Comparison of ENCODE assay signal across 11 mouse cellular contexts in the genomic region with DNA sequence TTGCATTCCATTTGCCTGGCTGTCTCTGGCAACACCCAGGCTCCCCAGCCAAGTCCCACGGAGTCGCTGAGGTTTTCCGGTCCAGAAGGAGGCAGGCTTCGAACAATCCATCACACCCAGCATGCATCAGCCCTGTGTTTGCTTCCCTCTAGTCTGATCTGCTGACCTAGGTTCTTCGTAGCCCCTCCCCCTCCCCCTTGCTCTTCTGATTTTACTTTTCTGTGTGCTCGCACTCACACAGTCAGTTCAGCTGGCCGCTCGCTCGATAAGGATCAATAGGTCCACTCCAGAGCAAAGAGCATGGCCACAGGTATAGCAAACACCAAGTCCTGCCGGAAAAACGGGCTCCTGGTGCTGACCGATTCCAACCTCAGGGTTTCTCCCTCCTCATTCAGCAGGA. TPM values are rescaled to one million over a fixed set of nuclear protein-coding genes. Genes with fewer than 3 reads are reported as not detected.
A peak's percentile ranks its signal among the peaks of the same experiment; 100 is the strongest.
DNase-seq lines count a peak whose midpoint lies in the region; ATAC-seq and TF ChIP-seq lines count a peak whose summit lies in the region.
"Had no signal": no experiment of that assay in that cellular context is flagged by ENCODE, and none has a peak within 500 bp of the region (broad histone marks: within the 10 kb centered on the region; RNA-seq: fewer than 3 reads in every experiment).

No protein-coding gene starts in this region.

- no peak overlapping the region for H3K4me3 ChIP-seq in heart, embryonic 15.5 days
- H3K4me3 ChIP-seq in heart, adult 2 months, result no peak overlapping the region
- no peak overlapping the region for H3K4me3 ChIP-seq in lung, embryonic 16.5 days (ENCODE audit: low read length)
- no peak overlapping the region for H3K4me3 ChIP-seq in embryonic facial prominence, embryonic 14.5 days (ENCODE audit: low read depth, low read length)
- no peak overlapping the region for H3K4me3 ChIP-seq in liver, postnatal 0 days (ENCODE audit: low read depth, low read length)
- H3K4me3 ChIP-seq: forebrain, embryonic 13.5 days had no signal

- no peak for TF ChIP-seq EP300 in heart, adult 2 months (IDR thresholded peaks at IDR 0.05; ENCODE audit: insufficient read depth, low read depth, low read length)
- peak; percentile 22; the same call in 1 of the 2 replicates for TF ChIP-seq EP300 in liver, postnatal 0 days (IDR thresholded peaks at IDR 0.05; ENCODE audit: low read depth)

- no peak overlapping the region for H3K9ac ChIP-seq in heart, embryonic 15.5 days
- no peak overlapping the region for H3K9ac ChIP-seq in heart, adult 2 months (ENCODE audit: low read depth, low read length)
- H3K9ac ChIP-seq in lung, embryonic 16.5 days (ENCODE audit: low read length), result no peak overlapping the region
- no peak overlapping the region for H3K9ac ChIP-seq in embryonic facial prominence, embryonic 14.5 days (ENCODE audit: low read depth, low read length)
- H3K9ac ChIP-seq in liver, postnatal 0 days (replicated peaks), result no peak overlapping the region; the same call in 1 of the 2 replicates
- H3K9ac ChIP-seq: forebrain, embryonic 13.5 days had no signal

- no peaks in the 10 kb centered on the region for H3K79me2 ChIP-seq in heart, adult 2 months (replicated peaks; ENCODE audit: control insufficient read depth, insufficient read depth, low read length)

- peaks cover 34% of the 10 kb centered on the region for H3K4me1 ChIP-seq in heart, embryonic 15.5 days (replicated peaks)
- H3K4me1 ChIP-seq in heart, adult 2 months (ENCODE audit: control insufficient read depth, insufficient read depth, low read length), result peaks cover 4% of the 10 kb centered on the region; the same call in 1 of the 2 replicates
- H3K4me1 ChIP-seq in lung, embryonic 16.5 days (replicated peaks; ENCODE audit: control insufficient read depth, insufficient read depth, low read length), result peaks cover 25% of the 10 kb centered on the region
- peaks cover 25% of the 10 kb centered on the region for H3K4me1 ChIP-seq in embryonic facial prominence, embryonic 14.5 days (ENCODE audit: control insufficient read depth, insufficient read depth, low read length)
- peaks cover 18% of the 10 kb centered on the region for H3K4me1 ChIP-seq in liver, postnatal 0 days (ENCODE audit: insufficient read depth)

- DNase-seq in heart, adult 2 months, result no peak
- DNase-seq in lung, postnatal 14 days, result no peak
- DNase-seq in embryonic facial prominence, embryonic 14.5 days (ENCODE audit: low spot score), result no peak
- peak; percentile 83 for DNase-seq in liver, postnatal 0 days
- no peak for DNase-seq in gastrocnemius, postnatal 14 days
- no peak for DNase-seq in retina, embryonic 14.5 days (ENCODE audit: low spot score)
- DNase-seq: gastrocnemius, postnatal 36 days had no signal

- TF ChIP-seq POLR2A in heart, adult 2 months (IDR thresholded peaks at IDR 0.05; ENCODE audit: insufficient read depth, low read depth, low read length), result no peak

- no peak overlapping the region for H3K27ac ChIP-seq in heart, embryonic 15.5 days
- no peak overlapping the region for H3K27ac ChIP-seq in heart, adult 2 months
- no peak overlapping the region; the same call in 1 of the 2 replicates for H3K27ac ChIP-seq in lung, embryonic 16.5 days (ENCODE audit: low read length)
- no peak overlapping the region; the same call in 1 of the 2 replicates for H3K27ac ChIP-seq in embryonic facial prominence, embryonic 14.5 days (replicated peaks; ENCODE audit: low read depth, low read length)
- peak overlapping the region; percentile 92 for H3K27ac ChIP-seq in liver, postnatal 0 days (ENCODE audit: low read depth)
- H3K27ac ChIP-seq: forebrain, embryonic 13.5 days had no signal

- no peak for TF ChIP-seq CTCF in heart, adult 2 months (IDR thresholded peaks at IDR 0.05)
- no peak for TF ChIP-seq CTCF in liver, postnatal 0 days (IDR thresholded peaks at IDR 0.05; ENCODE audit: low read depth)

- H3K9me3 ChIP-seq in heart, embryonic 15.5 days (replicated peaks), result no peaks in the 10 kb centered on the region
- H3K9me3 ChIP-seq in lung, embryonic 16.5 days (ENCODE audit: control insufficient read depth, low read length), result no peaks in the 10 kb centered on the region
- no peaks in the 10 kb centered on the region for H3K9me3 ChIP-seq in embryonic facial prominence, embryonic 14.5 days (ENCODE audit: control insufficient read depth, low read length)
- no peaks in the 10 kb centered on the region for H3K9me3 ChIP-seq in liver, postnatal 0 days (ENCODE audit: low read length)
- H3K9me3 ChIP-seq: forebrain, embryonic 13.5 days had no signal

- no peaks in the 10 kb centered on the region; the same call in 1 of the 2 replicates for H3K36me3 ChIP-seq in heart, embryonic 15.5 days
- no peaks in the 10 kb centered on the region for H3K36me3 ChIP-seq in heart, adult 2 months (ENCODE audit: control insufficient read depth, insufficient read depth, low read length)
- peaks cover 8% of the 10 kb centered on the region; the same call in 1 of the 2 replicates for H3K36me3 ChIP-seq in lung, embryonic 16.5 days (ENCODE audit: control insufficient read depth, insufficient read depth, low read length)
- no peaks in the 10 kb centered on the region for H3K36me3 ChIP-seq in embryonic facial prominence, embryonic 14.5 days (ENCODE audit: control insufficient read depth, insufficient read depth, low read length)
- H3K36me3 ChIP-seq in liver, postnatal 0 days (replicated peaks; ENCODE audit: insufficient read depth, low read length), result no peaks in the 10 kb centered on the region

- WGBS in heart, embryonic 15.5 days, result 30% methylated on average over 12 of the region's 12 CpGs
- 45% methylated on average over 12 of the region's 12 CpGs for WGBS in heart, adult 2 months
- WGBS in lung, embryonic 16.5 days, result 17% methylated on average over 12 of the region's 12 CpGs
- WGBS in embryonic facial prominence, embryonic 14.5 days, result 21% methylated on average over 12 of the region's 12 CpGs
- 12% methylated on average over 12 of the region's 12 CpGs for WGBS in liver, postnatal 0 days (ENCODE audit: insufficient replicate concordance)

- intact Hi-C loops in heart, adult 2 months (cut with DNase I), result no loop called here
- intact Hi-C loops in gastrocnemius, postnatal 14 days (cut with DNase I; ENCODE audit: low total_unique reads), result no loop called here

- no peak for ATAC-seq in heart, embryonic 15.5 days (replicated peaks; ENCODE audit: insufficient number of reproducible peaks, insufficient read depth, low FRiP score, low read depth)
- ATAC-seq in lung, embryonic 16.5 days (ENCODE audit: low read depth), result no peak
- ATAC-seq in embryonic facial prominence, embryonic 14.5 days (ENCODE audit: low read depth), result no peak
- ATAC-seq in liver, postnatal 0 days, result peak; percentile 90
- ATAC-seq: CD4-positive, CD25-positive, alpha-beta regulatory T cell, adult 4 months; forebrain, embryonic 13.5 days had no signal

- peak overlapping the region; percentile 56 for H3K4me2 ChIP-seq in heart, embryonic 15.5 days
- H3K4me2 ChIP-seq in lung, embryonic 16.5 days (ENCODE audit: low read depth, low read length), result peak overlapping the region; percentile 47
- peak overlapping the region; percentile 45 for H3K4me2 ChIP-seq in embryonic facial prominence, embryonic 14.5 days (ENCODE audit: low read depth, low read length)
- peak overlapping the region; percentile 65 for H3K4me2 ChIP-seq in liver, postnatal 0 days (ENCODE audit: low read depth, low read length)

- peaks cover 9% of the 10 kb centered on the region; the same call in 1 of the 2 replicates for H3K27me3 ChIP-seq in heart, embryonic 15.5 days
- peaks cover 2% of the 10 kb centered on the region for H3K27me3 ChIP-seq in heart, adult 2 months (ENCODE audit: control insufficient read depth, insufficient read depth, low read length)
- peaks cover 2% of the 10 kb centered on the region; the same call in 1 of the 2 replicates for H3K27me3 ChIP-seq in lung, embryonic 16.5 days (ENCODE audit: control insufficient read depth, insufficient read depth, low read depth, low read length)
- H3K27me3 ChIP-seq in embryonic facial prominence, embryonic 14.5 days (replicated peaks; ENCODE audit: control insufficient read depth, insufficient read depth, low read length), result peaks cover 31% of the 10 kb centered on the region
- peaks cover 10% of the 10 kb centered on the region; the same call in 1 of the 2 replicates for H3K27me3 ChIP-seq in liver, postnatal 0 days (ENCODE audit: insufficient read depth, low read length)

RNA-seq across cellular contexts. Expression of a gene that starts 1.6 kb away (rescaled TPM):
- polyA plus RNA-seq in heart, embryonic 15.5 days (2015; fragmentation: Nextera tagmentation; extraction: Ambion mirVana), result 33.1 and 213 TPM in 2 replicates
- total RNA-seq in heart, adult 2 months (2021), result 1 to 10 TPM; 2.6 to 2.7 TPM
- 2.7 and 6.7 TPM in 2 replicates for polyA plus RNA-seq in heart, adult 2 months (2012; rRNA removed)
- 263 and 293 TPM in 2 replicates for polyA plus RNA-seq in lung, embryonic 16.5 days (2015; fragmentation: Nextera tagmentation; extraction: Ambion mirVana)
- polyA plus RNA-seq in embryonic facial prominence, embryonic 14.5 days (2014; fragmentation: Nextera tagmentation; extraction: Ambion mirVana), result 61.0 and 70.0 TPM in 2 replicates
- 234 and 261 TPM in 2 replicates for polyA plus RNA-seq in liver, postnatal 0 days (2015; fragmentation: Nextera tagmentation; extraction: Ambion mirVana)
- 1 to 10 TPM in 1 of 2 experiments, under 1 TPM in 1; 0.42 to 1.6 TPM for total RNA-seq in gastrocnemius, postnatal 14 days (2021)

RNA-seq across cellular contexts. Expression of a gene that starts 22.1 kb away (rescaled TPM):
- 30.3 and 197 TPM in 2 replicates for polyA plus RNA-seq in heart, embryonic 15.5 days (2015; fragmentation: Nextera tagmentation; extraction: Ambion mirVana)
- 1 to 10 TPM; 1.7 TPM for total RNA-seq in heart, adult 2 months (2021)
- polyA plus RNA-seq in heart, adult 2 months (2012; rRNA removed), result 2.3 and 9.8 TPM in 2 replicates
- 402 and 445 TPM in 2 replicates for polyA plus RNA-seq in lung, embryonic 16.5 days (2015; fragmentation: Nextera tagmentation; extraction: Ambion mirVana)
- 69.1 and 105 TPM in 2 replicates for polyA plus RNA-seq in embryonic facial prominence, embryonic 14.5 days (2014; fragmentation: Nextera tagmentation; extraction: Ambion mirVana)
- polyA plus RNA-seq in liver, postnatal 0 days (2015; fragmentation: Nextera tagmentation; extraction: Ambion mirVana), result 125 and 129 TPM in 2 replicates
- under 1 TPM; 0.49 to 0.92 TPM for total RNA-seq in gastrocnemius, postnatal 14 days (2021)

RNA-seq across cellular contexts. Expression of a gene that starts 47.1 kb away (rescaled TPM):
- 56.5 and 71.8 TPM in 2 replicates for polyA plus RNA-seq in heart, embryonic 15.5 days (2015; fragmentation: Nextera tagmentation; extraction: Ambion mirVana)
- total RNA-seq in heart, adult 2 months (2021), result 100 to 1,000 TPM; 138 to 177 TPM
- 50.7 and 87.9 TPM in 2 replicates for polyA plus RNA-seq in heart, adult 2 months (2012; rRNA removed)
- polyA plus RNA-seq in lung, embryonic 16.5 days (2015; fragmentation: Nextera tagmentation; extraction: Ambion mirVana), result 122 and 123 TPM in 2 replicates
- 123 and 141 TPM in 2 replicates for polyA plus RNA-seq in embryonic facial prominence, embryonic 14.5 days (2014; fragmentation: Nextera tagmentation; extraction: Ambion mirVana)
- polyA plus RNA-seq in liver, postnatal 0 days (2015; fragmentation: Nextera tagmentation; extraction: Ambion mirVana), result 30.9 and 32.2 TPM in 2 replicates
- 100 to 1,000 TPM; 130 to 139 TPM for total RNA-seq in gastrocnemius, postnatal 14 days (2021)
